In the genomic region with DNA sequence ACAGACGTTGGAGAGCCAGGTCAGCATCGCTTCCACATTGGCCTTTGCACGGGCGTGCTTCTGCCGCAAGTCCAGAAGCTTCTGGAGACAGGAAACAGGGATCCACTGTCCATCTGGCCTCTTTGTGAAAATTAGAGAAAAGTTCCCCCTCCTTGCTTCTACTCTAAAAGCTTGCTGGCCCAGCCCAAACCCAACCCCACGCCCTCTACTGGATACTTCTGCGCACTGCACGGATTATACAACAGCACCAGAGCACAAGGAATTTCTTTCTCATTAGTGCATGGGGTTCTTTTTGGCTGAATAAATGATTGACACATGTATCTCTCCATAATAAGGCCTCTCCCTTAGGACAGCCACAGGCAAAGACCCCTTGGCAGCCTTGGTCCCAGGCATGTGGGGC, we compare ENCODE assay signal across 9 mouse cellular contexts. TPM values are rescaled to one million over a fixed set of nuclear protein-coding genes. Genes with fewer than 3 reads are reported as not detected.
A peak's percentile ranks its signal among the peaks of the same experiment; 100 is the strongest.
DNase-seq lines count a peak whose midpoint lies in the region; ATAC-seq and TF ChIP-seq lines count a peak whose summit lies in the region.
"Had no signal": no experiment of that assay in that cellular context is flagged by ENCODE, and none has a peak within 500 bp of the region (broad histone marks: within the 10 kb centered on the region; RNA-seq: fewer than 3 reads in every experiment).

No protein-coding gene starts in this region.

- no peak for TF ChIP-seq POLR2A in bone marrow macrophage, adult 2 months (IDR thresholded peaks at IDR 0.05; ENCODE audit: borderline replicate concordance, low read depth, low read length)

- no peaks in the 10 kb centered on the region for H3K36me3 ChIP-seq in midbrain, embryonic 14.5 days (ENCODE audit: control insufficient read depth, insufficient read depth, low read length)
- H3K36me3 ChIP-seq in midbrain, embryonic 16.5 days (ENCODE audit: control insufficient read depth, insufficient read depth, low read length): no peaks in the 10 kb centered on the region
- no peaks in the 10 kb centered on the region for H3K36me3 ChIP-seq in stomach, postnatal 0 days (ENCODE audit: control insufficient read depth, insufficient read depth, low read length)

- intact Hi-C loops in left cerebral cortex, postnatal 4 days (cut with DNase I): no loop called here

- WGBS in midbrain, embryonic 14.5 days: 27% methylated on average over 8 of the region's 8 CpGs
- WGBS in midbrain, embryonic 16.5 days: 27% methylated on average over 8 of the region's 8 CpGs
- 47% methylated on average over 8 of the region's 8 CpGs for WGBS in stomach, postnatal 0 days

- H3K27ac ChIP-seq in midbrain, embryonic 14.5 days (replicated peaks; ENCODE audit: low read depth, low read length): no peak overlapping the region
- H3K27ac ChIP-seq in midbrain, embryonic 16.5 days (ENCODE audit: low read length): no peak overlapping the region
- peak overlapping the region; percentile 97 for H3K27ac ChIP-seq in bone marrow macrophage, adult 2 months (ENCODE audit: insufficient read depth, low read depth, low read length)
- no peak overlapping the region for H3K27ac ChIP-seq in stomach, postnatal 0 days (replicated peaks)

- DNase-seq in adrenal gland, adult (ENCODE audit: inconsistent age in 2 of 2, low spot score in 1 of 2): peak; percentile 41 to 71
- DNase-seq in adrenal gland, postnatal 4 days (ENCODE audit: low spot score in 2 of 2): no peak
- peak; percentile 16 for DNase-seq in midbrain, embryonic 14.5 days
- peak; percentile 64 for DNase-seq in gastrocnemius, postnatal 10 days
- DNase-seq in left cerebral cortex, postnatal 4 days: peak; percentile 48
- DNase-seq in stomach, postnatal 0 days (ENCODE audit: low spot score): peak; percentile 26

- peaks cover 14% of the 10 kb centered on the region; the same call in 1 of the 2 replicates for H3K4me1 ChIP-seq in midbrain, embryonic 14.5 days (ENCODE audit: control insufficient read depth, insufficient read depth, low read length)
- peaks cover 12% of the 10 kb centered on the region for H3K4me1 ChIP-seq in midbrain, embryonic 16.5 days (ENCODE audit: control insufficient read depth, insufficient read depth, low read length)
- peaks cover 72% of the 10 kb centered on the region for H3K4me1 ChIP-seq in bone marrow macrophage, adult 2 months (ENCODE audit: control insufficient read depth, insufficient read depth, low read length)
- peaks cover 4% of the 10 kb centered on the region; the same call in 1 of the 2 replicates for H3K4me1 ChIP-seq in stomach, postnatal 0 days (replicated peaks; ENCODE audit: control insufficient read depth, insufficient read depth)

- no peak overlapping the region for H3K9ac ChIP-seq in midbrain, embryonic 14.5 days (replicated peaks; ENCODE audit: low read length)
- H3K9ac ChIP-seq in midbrain, embryonic 16.5 days (ENCODE audit: low read depth, low read length): no peak overlapping the region
- H3K9ac ChIP-seq in stomach, postnatal 0 days (ENCODE audit: low read length): no peak overlapping the region

- TF ChIP-seq EP300 in stomach, postnatal 0 days (optimal IDR thresholded peaks at IDR 0.05): no peak

- no peak for ATAC-seq in midbrain, embryonic 14.5 days (ENCODE audit: low FRiP score, low TSS enrichment)
- ATAC-seq in midbrain, embryonic 16.5 days: no peak
- no peak for ATAC-seq in stomach, postnatal 0 days (ENCODE audit: low FRiP score, low TSS enrichment)

- H3K9me3 ChIP-seq in midbrain, embryonic 14.5 days (ENCODE audit: control insufficient read depth, low read length): no peaks in the 10 kb centered on the region
- no peaks in the 10 kb centered on the region for H3K9me3 ChIP-seq in midbrain, embryonic 16.5 days (replicated peaks; ENCODE audit: control insufficient read depth, low read length, poor library complexity, severe bottlenecking)
- H3K9me3 ChIP-seq in stomach, postnatal 0 days (ENCODE audit: control insufficient read depth, low read length): no peaks in the 10 kb centered on the region

- TF ChIP-seq CTCF in bone marrow macrophage, adult 2 months (IDR thresholded peaks at IDR 0.05; ENCODE audit: low read depth, low read length): peak; percentile 76
- peak; percentile 57 for TF ChIP-seq CTCF in stomach, postnatal 0 days (IDR thresholded peaks at IDR 0.05; ENCODE audit: low read depth)

- no peak overlapping the region for H3K4me3 ChIP-seq in midbrain, embryonic 14.5 days (replicated peaks; ENCODE audit: low read depth, low read length)
- no peak overlapping the region for H3K4me3 ChIP-seq in midbrain, embryonic 16.5 days (ENCODE audit: low read depth, low read length)
- H3K4me3 ChIP-seq in bone marrow macrophage, adult 2 months (ENCODE audit: insufficient read depth, low read length): peak overlapping the region; percentile 39
- no peak overlapping the region for H3K4me3 ChIP-seq in stomach, postnatal 0 days (ENCODE audit: low read depth, low read length)
- H3K4me3 ChIP-seq: erythroblast, embryonic 14.5 days had no signal

- H3K4me2 ChIP-seq in midbrain, embryonic 14.5 days (ENCODE audit: low read length): no peak overlapping the region
- no peak overlapping the region for H3K4me2 ChIP-seq in midbrain, embryonic 16.5 days (ENCODE audit: low read length)
- H3K4me2 ChIP-seq in stomach, postnatal 0 days (replicated peaks; ENCODE audit: low read depth): no peak overlapping the region

- no peaks in the 10 kb centered on the region for H3K27me3 ChIP-seq in midbrain, embryonic 14.5 days (ENCODE audit: control insufficient read depth, insufficient read depth, low read length)
- peaks cover under 1% of the 10 kb centered on the region for H3K27me3 ChIP-seq in midbrain, embryonic 16.5 days (ENCODE audit: control insufficient read depth, insufficient read depth, low read depth, low read length)
- no peaks in the 10 kb centered on the region for H3K27me3 ChIP-seq in stomach, postnatal 0 days (ENCODE audit: control insufficient read depth, insufficient read depth, low read length)

RNA-seq across cellular contexts. Expression of a gene that starts 32.6 kb away (rescaled TPM):
- 1 to 10 TPM; 8.7 to 9.7 TPM for total RNA-seq in adrenal gland, postnatal 4 days (2021)
- 1.3 and 1.4 TPM in 2 replicates for polyA plus RNA-seq in midbrain, embryonic 14.5 days (2014; fragmentation: Nextera tagmentation; extraction: Ambion mirVana)
- 1.6 and 2.6 TPM in 2 replicates for polyA plus RNA-seq in midbrain, embryonic 16.5 days (2015; fragmentation: Nextera tagmentation; extraction: Ambion mirVana)
- 39.5 and 39.6 TPM in 2 replicates for polyA plus RNA-seq in bone marrow macrophage, adult 2 months (2012; ENCODE audit: insufficient read depth, insufficient read length, missing spikeins)
- 1 to 10 TPM; 1.5 to 4.0 TPM for total RNA-seq in gastrocnemius, postnatal 10 days (2021)
- total RNA-seq in left cerebral cortex, postnatal 4 days (2021): 1 to 10 TPM; 4.2 to 5.6 TPM
- 6.5 TPM in 2 replicates for polyA plus RNA-seq in stomach, postnatal 0 days (2015; fragmentation: Nextera tagmentation; extraction: Ambion mirVana)

Comparison
In these comparisons a context has a peak if more than half of its experiments do, and no peak if none do; other contexts are left out.
1. DNase-seq: peak in adrenal gland, adult (2 of 2), midbrain, embryonic 14.5 days (single experiment), gastrocnemius, postnatal 10 days (single experiment), left cerebral cortex, postnatal 4 days (single experiment) and stomach, postnatal 0 days (single experiment); none in adrenal gland, postnatal 4 days (0 of 2).